Comparison of ENCODE assay signal across 12 mouse cellular contexts in the genomic region with DNA sequence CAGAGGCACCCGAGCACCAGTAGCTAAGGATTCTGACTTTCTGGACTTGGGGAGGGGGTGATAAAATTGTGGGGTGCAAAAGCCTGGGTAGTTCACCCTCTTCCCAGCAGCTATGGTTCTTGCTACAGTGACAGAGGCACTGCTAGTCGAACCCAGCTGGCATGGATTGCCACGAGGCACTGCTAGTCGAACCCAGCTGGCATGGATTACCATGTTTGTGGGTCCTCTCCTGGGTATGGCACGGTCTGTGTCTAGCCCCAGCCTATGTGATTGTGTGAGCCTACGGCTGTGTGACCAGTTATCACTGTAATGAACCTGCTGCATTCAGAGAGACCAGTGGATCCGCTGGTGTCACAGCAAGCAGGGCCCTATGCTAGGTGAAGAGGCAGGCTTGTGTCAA.
DNase-seq lines count a peak whose midpoint lies in the region; ATAC-seq lines count a peak whose summit lies in the region.
"Had no signal": no experiment of that assay in that cellular context is flagged by ENCODE, and none has a peak within 500 bp of the region (broad histone marks: within the 10 kb centered on the region; RNA-seq: fewer than 3 reads in every experiment).

No protein-coding gene starts in this region.

- ATAC-seq in midbrain, embryonic 11.5 days (ENCODE audit: low FRiP score) = no peak
- no peak for ATAC-seq in limb, embryonic 12.5 days (ENCODE audit: insufficient number of reproducible peaks, insufficient read depth, low FRiP score, low TSS enrichment, low read depth)
- ATAC-seq in megakaryocyte progenitor cell, adult 5-6 weeks (replicated peaks; ENCODE audit: poor library complexity) = no peak
- ATAC-seq: intestine, embryonic 15.5 days had no signal

- 0 out of 2 replicates have a peak, but pooled peaks cover 12% of the 10 kb centered on the region for H3K4me1 ChIP-seq in midbrain, embryonic 10.5 days
- H3K4me1 ChIP-seq in midbrain, embryonic 11.5 days (ENCODE audit: control insufficient read depth, insufficient read depth, low read length) = no peaks in the 10 kb centered on the region
- peaks cover 25% of the 10 kb centered on the region for H3K4me1 ChIP-seq in limb, embryonic 12.5 days (replicated peaks)
- H3K4me1 ChIP-seq: heart, embryonic 12.5 days; lung, embryonic 15.5 days had no signal

- DNase-seq in cerebellum, adult 9-11 months = peak; percentile 64
- DNase-seq in cerebellum, adult 11-12 months = no peak
- DNase-seq in midbrain, embryonic 10.5 days (ENCODE audit: low spot score) = no peak
- no peak for DNase-seq in midbrain, embryonic 11.5 days (ENCODE audit: low spot score, missing footprints)
- DNase-seq in left cerebral cortex, postnatal 36 days (ENCODE audit: low spot score in 2 of 2) = no peak
- no peak for DNase-seq in embryo, embryonic 10 days (ENCODE audit: low spot score)
- DNase-seq: adrenal gland, postnatal 25 days had no signal

- 0 out of 2 replicates have a peak overlapping the region, but pooled peaks have one; percentile 17 for H3K27ac ChIP-seq in midbrain, embryonic 10.5 days (replicated peaks)
- no peak overlapping the region for H3K27ac ChIP-seq in midbrain, embryonic 11.5 days (ENCODE audit: low read depth, low read length)
- no peak overlapping the region for H3K27ac ChIP-seq in limb, embryonic 12.5 days
- H3K27ac ChIP-seq: intestine, embryonic 15.5 days; lung, embryonic 15.5 days had no signal

- H3K9ac ChIP-seq in midbrain, embryonic 11.5 days (ENCODE audit: low read length) = no peak overlapping the region
- 0 out of 2 replicates have a peak overlapping the region, but pooled peaks have one; percentile 12 for H3K9ac ChIP-seq in limb, embryonic 12.5 days (replicated peaks)
- H3K9ac ChIP-seq: heart, embryonic 12.5 days; intestine, embryonic 15.5 days; lung, embryonic 15.5 days had no signal

- no peak overlapping the region for H3K4me3 ChIP-seq in midbrain, embryonic 10.5 days
- H3K4me3 ChIP-seq in midbrain, embryonic 11.5 days (ENCODE audit: low read depth, low read length) = no peak overlapping the region
- peak overlapping the region; percentile 21 for H3K4me3 ChIP-seq in limb, embryonic 12.5 days (replicated peaks)
- H3K4me3 ChIP-seq: heart, embryonic 12.5 days; intestine, embryonic 15.5 days; lung, embryonic 15.5 days had no signal

- H3K36me3 ChIP-seq in midbrain, embryonic 10.5 days = 0 out of 2 replicates have a peak, but pooled peaks cover 3% of the 10 kb centered on the region
- no peaks in the 10 kb centered on the region for H3K36me3 ChIP-seq in midbrain, embryonic 11.5 days (ENCODE audit: control insufficient read depth, insufficient read depth, low read length)
- no peaks in the 10 kb centered on the region for H3K36me3 ChIP-seq in limb, embryonic 12.5 days
- H3K36me3 ChIP-seq: heart, embryonic 12.5 days; intestine, embryonic 15.5 days; lung, embryonic 15.5 days had no signal

- no peaks in the 10 kb centered on the region for H3K9me3 ChIP-seq in midbrain, embryonic 10.5 days (replicated peaks)
- H3K9me3 ChIP-seq in midbrain, embryonic 11.5 days (ENCODE audit: control insufficient read depth, low read length) = no peaks in the 10 kb centered on the region
- 0 out of 2 replicates have a peak, but pooled peaks cover 2% of the 10 kb centered on the region for H3K9me3 ChIP-seq in limb, embryonic 12.5 days
- H3K9me3 ChIP-seq: heart, embryonic 12.5 days; intestine, embryonic 15.5 days; lung, embryonic 15.5 days had no signal

- no peaks in the 10 kb centered on the region for H3K27me3 ChIP-seq in midbrain, embryonic 10.5 days (ENCODE audit: low read depth, poor library complexity, severe bottlenecking)
- no peaks in the 10 kb centered on the region for H3K27me3 ChIP-seq in midbrain, embryonic 11.5 days (ENCODE audit: control insufficient read depth, insufficient read depth, low read length)
- H3K27me3 ChIP-seq in limb, embryonic 12.5 days = no peaks in the 10 kb centered on the region
- H3K27me3 ChIP-seq: intestine, embryonic 15.5 days; lung, embryonic 15.5 days had no signal

- no peak overlapping the region for H3K4me2 ChIP-seq in midbrain, embryonic 11.5 days
- peak overlapping the region; percentile 40 for H3K4me2 ChIP-seq in limb, embryonic 12.5 days
- H3K4me2 ChIP-seq: heart, embryonic 12.5 days; intestine, embryonic 15.5 days; lung, embryonic 15.5 days had no signal

- WGBS in midbrain, embryonic 10.5 days = 84% methylated on average over 7 of the region's 7 CpGs
- WGBS in midbrain, embryonic 11.5 days = 77% methylated on average over 7 of the region's 7 CpGs
- WGBS in limb, embryonic 12.5 days = 68% methylated on average over 7 of the region's 7 CpGs

- intact Hi-C loops in left cerebral cortex, postnatal 36 days (cut with DNase I) = loop anchor here (5.0 kb wide), 1 partner anchor 200 kb away; no protein-coding TSS in a partner anchor
